Mouse (Mus musculus) liver, adult 2 months (tissue): ENCODE data around the gene Aspscr1.
"Not testable (repeated sequence)": the region's sequence is repeated elsewhere in the genome, so short reads cannot be mapped to it uniquely, and the experiment has no call there.

ENCODE experiments used
- CTCF ChIP-seq: fragments of 200-500 bp; IDR thresholded peaks from 2 replicates; pipeline ENCODE4 v1.5.1; 2011; ENCODE audit warnings: low read depth, low read length, control low read depth
- POLR2A ChIP-seq: fragments of 200-500 bp; IDR thresholded peaks from 2 replicates; pipeline ENCODE4 v1.6.1; 2011; ENCODE audit warnings: low read length, control low read depth; ENCODE audit not compliant: insufficient read depth; ENCODE audit errors: extremely low read depth

DNA sequence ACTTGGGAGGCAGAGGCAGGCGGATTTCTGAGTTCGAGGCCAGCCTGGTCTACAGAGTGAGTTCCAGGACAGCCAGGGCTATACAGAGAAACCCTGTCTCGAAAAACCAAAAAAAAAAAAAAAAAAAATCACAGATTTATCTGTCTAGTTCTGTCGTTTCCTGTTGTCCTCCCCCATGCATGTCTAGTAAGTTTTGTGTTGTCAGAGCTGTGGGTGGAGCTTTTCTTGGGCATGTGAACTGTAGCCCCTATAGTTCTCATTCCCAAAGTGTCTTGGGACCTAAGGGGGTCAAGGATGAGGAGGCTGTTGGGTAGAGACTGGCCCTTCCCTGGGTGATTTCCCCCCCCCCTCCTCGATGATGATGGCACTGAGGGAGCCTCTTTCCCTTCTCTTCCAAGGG, 3.1 kb downstream of the Aspscr1 start:
- not testable (repeated sequence) for TF ChIP-seq CTCF, POLR2A
